Mouse (Mus musculus): Measurements from ENCODE around the gene Phf13. TPM values are rescaled to one million over a fixed set of nuclear protein-coding genes. Genes with fewer than 3 reads are reported as not detected.
A peak's percentile ranks its signal among the peaks of the same experiment; 100 is the strongest.

Gene Phf13
- polyA plus RNA-seq, 1 experiment from 2014 or later: 18.0 TPM

- Histone ChIP-seq H3K27me3 (replicated peaks; ENCODE audit: insufficient read depth, low read length) (no peaks in the 10 kb centered on the region), H3K9ac (replicated peaks; ENCODE audit: low read depth) (no peak overlapping the region), H3K4me2 (replicated peaks; ENCODE audit: low read depth, low read length) (no peak overlapping the region), H3K4me1 (ENCODE audit: insufficient read depth, low read depth, low read length) (peaks cover 3% of the 10 kb centered on the region; the same call in 1 of the 2 replicates), H3K27ac (ENCODE audit: low read length) (no peak overlapping the region), H3K36me3 (ENCODE audit: insufficient read depth, low read length) (peaks cover 45% of the 10 kb centered on the region), H3K9me3 (ENCODE audit: low read length) (no peaks in the 10 kb centered on the region), H3K4me3 (ENCODE audit: low read depth, low read length) (no peak overlapping the region)
- ATAC-seq (no peak), DNase-seq (ENCODE audit: low spot score) (no peak)
- WGBS: 91% methylated on average over 21 of the region's 21 CpGs
- no peak for TF ChIP-seq CTCF (IDR thresholded peaks at IDR 0.05)
- TF ChIP-seq EP300 (IDR thresholded peaks at IDR 0.05): no peak
Observed at GRCm38 (mm10) chr4:152020024-152020423, 24.0 kb upstream of the Phf13 start.

GRCm38 (mm10) chr4:152019073-152019472 lies 23.0 kb upstream of the Phf13 start:
- Histone ChIP-seq H3K36me3 (ENCODE audit: insufficient read depth, low read length) (peaks cover 45% of the 10 kb centered on the region), H3K4me1 (ENCODE audit: insufficient read depth, low read depth, low read length) (no peaks in the 10 kb centered on the region; the same call in 1 of the 2 replicates), H3K27me3 (replicated peaks; ENCODE audit: insufficient read depth, low read length) (no peaks in the 10 kb centered on the region), H3K9ac (replicated peaks; ENCODE audit: low read depth) (no peak overlapping the region), H3K9me3 (ENCODE audit: low read length) (no peaks in the 10 kb centered on the region), H3K4me3 (ENCODE audit: low read depth, low read length) (no peak overlapping the region), H3K4me2 (replicated peaks; ENCODE audit: low read depth, low read length) (no peak overlapping the region), H3K27ac (ENCODE audit: low read length) (no peak overlapping the region)
- ATAC-seq (no peak), DNase-seq (ENCODE audit: low spot score) (no peak)
- TF ChIP-seq EP300 (IDR thresholded peaks at IDR 0.05): no peak
- TF ChIP-seq CTCF (IDR thresholded peaks at IDR 0.05): no peak
- 75% methylated on average over 6 of the region's 6 CpGs for WGBS

- Histone ChIP-seq H3K4me1 (ENCODE audit: insufficient read depth, low read depth, low read length) (peaks cover 10% of the 10 kb centered on the region; the same call in 1 of the 2 replicates), H3K27me3 (replicated peaks; ENCODE audit: insufficient read depth, low read length) (no peaks in the 10 kb centered on the region), H3K9me3 (ENCODE audit: low read length) (no peaks in the 10 kb centered on the region), H3K4me3 (ENCODE audit: low read depth, low read length) (no peak overlapping the region), H3K9ac (replicated peaks; ENCODE audit: low read depth) (no peak overlapping the region), H3K4me2 (replicated peaks; ENCODE audit: low read depth, low read length) (no peak overlapping the region), H3K36me3 (ENCODE audit: insufficient read depth, low read length) (peaks cover 25% of the 10 kb centered on the region), H3K27ac (ENCODE audit: low read length) (no peak overlapping the region)
- TF ChIP-seq EP300 (IDR thresholded peaks at IDR 0.05) (no peak), CTCF (IDR thresholded peaks at IDR 0.05) (no peak)
- WGBS: 72% methylated on average over 12 of the region's 12 CpGs
- no peak for DNase-seq (ENCODE audit: low spot score)
- ATAC-seq: no peak
Observed at GRCm38 (mm10) chr4:152013036-152013813, 17.2 kb upstream of the Phf13 start.

- ATAC-seq (no peak), DNase-seq (ENCODE audit: low spot score) (no peak)
- TF ChIP-seq CTCF (IDR thresholded peaks at IDR 0.05) (no peak), EP300 (IDR thresholded peaks at IDR 0.05) (no peak)
- H3K36me3 ChIP-seq (ENCODE audit: insufficient read depth, low read length): peaks cover 20% of the 10 kb centered on the region
- no peak overlapping the region for H3K9ac ChIP-seq (replicated peaks; ENCODE audit: low read depth)
- H3K27ac ChIP-seq (ENCODE audit: low read length): no peak overlapping the region; the same call in 1 of the 2 replicates
- peaks cover 18% of the 10 kb centered on the region for H3K4me1 ChIP-seq (ENCODE audit: insufficient read depth, low read depth, low read length)
- H3K4me2 ChIP-seq (replicated peaks; ENCODE audit: low read depth, low read length): peak overlapping the region; percentile 100
- WGBS: 84% methylated on average over 16 of the region's 16 CpGs
- no peaks in the 10 kb centered on the region for H3K9me3 ChIP-seq (ENCODE audit: low read length)
- H3K4me3 ChIP-seq (ENCODE audit: low read depth, low read length): no peak overlapping the region
- H3K27me3 ChIP-seq (replicated peaks; ENCODE audit: insufficient read depth, low read length): no peaks in the 10 kb centered on the region
Observed at GRCm38 (mm10) chr4:152012109-152012508, 16.1 kb upstream of the Phf13 start.

DNA sequence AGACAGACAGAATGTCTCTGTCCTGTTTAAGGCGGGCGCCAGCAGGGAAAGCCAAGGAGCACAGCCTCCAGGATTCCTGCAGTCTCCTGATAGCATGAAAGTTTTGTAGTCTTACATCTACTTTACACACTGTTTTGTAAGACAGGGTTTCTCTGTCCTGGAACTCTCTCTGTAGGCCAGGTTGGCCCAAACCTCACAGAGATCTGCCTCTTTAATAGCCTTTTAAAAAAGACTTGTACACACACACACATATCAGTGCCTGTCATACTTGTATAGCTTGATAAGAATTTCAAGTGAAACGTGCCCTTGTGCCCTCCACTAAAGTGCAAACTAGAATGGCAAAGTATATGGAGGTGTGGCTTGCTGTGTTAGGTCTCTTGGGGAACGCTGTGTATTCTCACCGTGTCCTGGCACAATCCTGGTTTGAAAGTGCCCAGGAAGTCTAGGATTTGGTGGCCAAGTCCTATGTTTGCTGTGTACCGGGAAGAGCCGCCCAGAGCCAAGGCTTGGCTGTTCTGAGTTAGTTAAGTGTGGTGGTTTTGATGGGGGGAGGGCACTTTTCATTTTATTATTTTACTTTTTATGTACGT lies 15.2 kb upstream of the Phf13 start:
- TF ChIP-seq EP300 (IDR thresholded peaks at IDR 0.05) (0 out of 2 replicates have a peak, but pooled peaks have one; percentile 29), CTCF (IDR thresholded peaks at IDR 0.05) (no peak)
- ATAC-seq (no peak; the same call in 1 of the 2 replicates), DNase-seq (ENCODE audit: low spot score) (peak; percentile 65)
- WGBS: 51% methylated on average over 8 of the region's 8 CpGs
- H3K27ac ChIP-seq (ENCODE audit: low read length): peak overlapping the region; percentile 97
- H3K4me1 ChIP-seq (ENCODE audit: insufficient read depth, low read depth, low read length): peaks cover 18% of the 10 kb centered on the region
- peak overlapping the region; percentile 100 for H3K4me2 ChIP-seq (replicated peaks; ENCODE audit: low read depth, low read length)
- H3K4me3 ChIP-seq (ENCODE audit: low read depth, low read length): peak overlapping the region; percentile 74
- peak overlapping the region; percentile 73 for H3K9ac ChIP-seq (replicated peaks; ENCODE audit: low read depth)
- H3K36me3 ChIP-seq (ENCODE audit: insufficient read depth, low read length): peaks cover 19% of the 10 kb centered on the region
- H3K9me3 ChIP-seq (ENCODE audit: low read length): no peaks in the 10 kb centered on the region
- H3K27me3 ChIP-seq (replicated peaks; ENCODE audit: insufficient read depth, low read length): no peaks in the 10 kb centered on the region

- peak overlapping the region; percentile 74 for H3K4me3 ChIP-seq (ENCODE audit: low read depth, low read length)
- TF ChIP-seq CTCF (IDR thresholded peaks at IDR 0.05) (no peak), EP300 (IDR thresholded peaks at IDR 0.05) (0 out of 2 replicates have a peak, but pooled peaks have one; percentile 8)
- 18% methylated on average over 13 of the region's 13 CpGs for WGBS
- H3K9ac ChIP-seq (replicated peaks; ENCODE audit: low read depth): peak overlapping the region; percentile 73
- DNase-seq (ENCODE audit: low spot score) (no peak), ATAC-seq (no peak)
- peak overlapping the region; percentile 100 for H3K4me2 ChIP-seq (replicated peaks; ENCODE audit: low read depth, low read length)
- H3K27me3 ChIP-seq (replicated peaks; ENCODE audit: insufficient read depth, low read length): no peaks in the 10 kb centered on the region
- no peaks in the 10 kb centered on the region for H3K9me3 ChIP-seq (ENCODE audit: low read length)
- peaks cover 13% of the 10 kb centered on the region for H3K36me3 ChIP-seq (ENCODE audit: insufficient read depth, low read length)
- peaks cover 18% of the 10 kb centered on the region for H3K4me1 ChIP-seq (ENCODE audit: insufficient read depth, low read depth, low read length)
- peak overlapping the region; percentile 97 for H3K27ac ChIP-seq (ENCODE audit: low read length)
Observed at GRCm38 (mm10) chr4:152010707-152011134, 14.7 kb upstream of the Phf13 start.
